Mouse (Mus musculus): ENCODE data around the gene Kcne2. TPM values are rescaled to one million over a fixed set of nuclear protein-coding genes. Genes with fewer than 3 reads are reported as not detected.

Gene Kcne2
- total RNA-seq (2014; rRNA removed), result 1.5 and 3.9 TPM in 2 replicates
- polyA plus RNA-seq (2015; fragmentation: Nextera tagmentation; extraction: Ambion mirVana), result 7.6 and 10.2 TPM in 2 replicates

DNA sequence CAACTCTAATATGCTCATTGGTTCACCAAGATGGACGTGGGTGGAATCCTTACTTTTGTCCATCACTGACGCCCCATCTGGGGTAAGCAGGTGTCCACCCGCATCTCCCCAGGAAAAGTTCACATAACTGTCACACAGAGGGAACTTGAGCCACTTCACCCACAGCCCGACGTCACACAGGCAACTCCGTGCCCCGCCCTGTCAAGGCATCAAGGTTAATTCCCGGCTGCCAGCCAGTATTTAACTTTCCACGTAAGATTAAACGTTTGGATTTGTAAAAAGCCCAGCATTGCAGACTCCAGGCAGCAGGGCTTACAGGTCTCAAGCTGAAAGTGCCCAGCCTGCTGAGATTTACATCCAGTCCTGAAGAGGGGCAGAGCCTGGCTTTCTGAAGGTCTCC lies at the start of gene Kcne2:
TSS of gene Kcne2 (plus strand) at position 289 of the 400 bp plus-strand sequence.
- ATAC-seq (no peak), DNase-seq (no peak)
- Histone ChIP-seq H3K9me3 (ENCODE audit: low read length) (no peaks in the 10 kb centered on the region), H3K4me1 (ENCODE audit: insufficient read depth) (no peaks in the 10 kb centered on the region), H3K27me3 (ENCODE audit: insufficient read depth, low read length) (no peaks in the 10 kb centered on the region), H3K9ac (no peak within 1 kb of the TSS), H3K27ac (ENCODE audit: low read depth, low read length) (no peak within 1 kb of the TSS), H3K4me3 (ENCODE audit: low read depth, low read length) (no peak within 1 kb of the TSS), H3K4me2 (ENCODE audit: low read depth) (no peak within 1 kb of the TSS), H3K36me3 (ENCODE audit: insufficient read depth) (no peaks in the 10 kb centered on the region)
- 78% methylated on average over 10 of the region's 10 CpGs for WGBS
- TF ChIP-seq CTCF (IDR thresholded peaks at IDR 0.05; ENCODE audit: low read depth), result no peak

DNA sequence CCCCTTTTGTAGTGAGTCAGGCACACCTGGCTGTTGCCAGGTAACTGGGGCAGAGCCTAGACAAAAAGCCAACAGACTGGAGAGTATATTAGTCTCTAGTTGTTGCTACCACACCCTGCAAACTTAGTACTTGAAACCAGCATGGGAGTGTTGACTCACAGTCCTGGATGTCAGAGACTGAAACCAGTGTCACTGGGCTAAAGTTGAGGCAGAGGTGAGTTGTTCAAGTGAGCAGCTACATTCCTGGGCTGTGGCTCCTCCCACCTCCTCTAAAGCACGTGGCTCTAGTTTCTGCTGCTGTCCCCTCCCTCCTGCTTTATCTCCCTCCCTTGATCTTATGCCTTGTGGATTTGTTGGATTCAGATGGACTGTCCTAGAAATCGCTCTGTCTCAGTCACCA lies 46.3 kb upstream of the Kcne2 start:
- no peak for DNase-seq
- WGBS, result 37% methylated on average over 2 of the region's 2 CpGs
- Histone ChIP-seq H3K4me1 (ENCODE audit: insufficient read depth) (no peaks in the 10 kb centered on the region), H3K4me3 (ENCODE audit: low read depth, low read length) (no peak overlapping the region), H3K4me2 (ENCODE audit: low read depth) (no peak overlapping the region), H3K27ac (ENCODE audit: low read depth, low read length) (no peak overlapping the region), H3K9me3 (ENCODE audit: low read length) (no peaks in the 10 kb centered on the region), H3K9ac (no peak overlapping the region), H3K36me3 (ENCODE audit: insufficient read depth) (no peaks in the 10 kb centered on the region), H3K27me3 (ENCODE audit: insufficient read depth, low read length) (no peaks in the 10 kb centered on the region)
- no peak for ATAC-seq
- TF ChIP-seq CTCF (IDR thresholded peaks at IDR 0.05; ENCODE audit: low read depth), result no peak

DNA sequence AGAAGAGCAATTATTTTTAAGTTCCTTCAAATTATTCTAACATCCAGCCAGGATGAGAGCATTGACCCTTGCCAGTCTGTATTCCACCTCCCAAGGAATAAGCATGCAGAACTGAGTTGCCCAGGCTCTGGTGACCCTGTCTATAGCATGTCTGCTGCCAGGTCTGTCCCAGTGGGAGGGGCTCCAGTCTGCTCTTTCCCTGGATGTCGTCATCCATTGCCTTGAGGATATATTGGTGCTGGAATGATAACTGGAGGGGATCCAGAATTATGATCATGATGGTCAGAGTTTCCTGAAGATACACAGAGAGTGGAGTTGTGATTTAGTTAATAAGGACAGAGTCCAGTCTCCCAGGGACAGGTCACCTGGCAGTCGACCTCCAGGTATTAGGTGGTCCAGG lies 45.2 kb upstream of the Kcne2 start:
- 68% methylated on average over 2 of the region's 2 CpGs for WGBS
- H3K36me3 ChIP-seq (ENCODE audit: insufficient read depth), result no peaks in the 10 kb centered on the region
- no peak overlapping the region for H3K9ac ChIP-seq
- no peak overlapping the region for H3K4me3 ChIP-seq (ENCODE audit: low read depth, low read length)
- no peaks in the 10 kb centered on the region for H3K27me3 ChIP-seq (ENCODE audit: insufficient read depth, low read length)
- ATAC-seq, result no peak
- H3K9me3 ChIP-seq (ENCODE audit: low read length), result no peaks in the 10 kb centered on the region
- no peak for DNase-seq
- H3K27ac ChIP-seq (ENCODE audit: low read depth, low read length), result no peak overlapping the region
- no peak overlapping the region for H3K4me2 ChIP-seq (ENCODE audit: low read depth)
- no peak for TF ChIP-seq CTCF (IDR thresholded peaks at IDR 0.05; ENCODE audit: low read depth)
- H3K4me1 ChIP-seq (ENCODE audit: insufficient read depth), result no peaks in the 10 kb centered on the region

DNA sequence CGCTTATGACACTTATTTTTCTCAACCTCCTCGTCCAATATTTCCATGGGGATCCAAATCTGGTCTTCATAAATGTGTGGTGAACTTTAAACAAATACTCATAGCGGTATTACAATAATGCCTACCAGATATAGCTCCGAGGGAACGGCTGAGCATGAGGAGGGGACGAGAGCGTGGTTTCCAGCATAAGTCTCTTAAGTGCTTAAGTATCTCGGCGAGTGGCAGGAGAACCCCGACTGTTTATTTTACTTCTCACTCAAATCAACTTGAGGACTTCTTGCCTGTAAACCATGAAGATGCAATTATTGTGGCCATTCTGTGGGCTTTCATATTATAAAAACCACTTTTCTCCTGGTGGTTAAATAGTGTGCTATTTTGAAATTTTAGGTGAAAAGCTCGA lies 44.5 kb upstream of the Kcne2 start:
- 85% methylated on average over 11 of the region's 11 CpGs for WGBS
- H3K4me1 ChIP-seq (ENCODE audit: insufficient read depth), result no peaks in the 10 kb centered on the region
- ATAC-seq (no peak), DNase-seq (no peak)
- H3K4me2 ChIP-seq (ENCODE audit: low read depth), result no peak overlapping the region
- no peaks in the 10 kb centered on the region for H3K36me3 ChIP-seq (ENCODE audit: insufficient read depth)
- no peak overlapping the region for H3K9ac ChIP-seq
- no peaks in the 10 kb centered on the region for H3K27me3 ChIP-seq (ENCODE audit: insufficient read depth, low read length)
- TF ChIP-seq CTCF (IDR thresholded peaks at IDR 0.05; ENCODE audit: low read depth), result no peak
- H3K27ac ChIP-seq (ENCODE audit: low read depth, low read length), result no peak overlapping the region
- H3K4me3 ChIP-seq (ENCODE audit: low read depth, low read length), result no peak overlapping the region
- no peaks in the 10 kb centered on the region for H3K9me3 ChIP-seq (ENCODE audit: low read length)

DNA sequence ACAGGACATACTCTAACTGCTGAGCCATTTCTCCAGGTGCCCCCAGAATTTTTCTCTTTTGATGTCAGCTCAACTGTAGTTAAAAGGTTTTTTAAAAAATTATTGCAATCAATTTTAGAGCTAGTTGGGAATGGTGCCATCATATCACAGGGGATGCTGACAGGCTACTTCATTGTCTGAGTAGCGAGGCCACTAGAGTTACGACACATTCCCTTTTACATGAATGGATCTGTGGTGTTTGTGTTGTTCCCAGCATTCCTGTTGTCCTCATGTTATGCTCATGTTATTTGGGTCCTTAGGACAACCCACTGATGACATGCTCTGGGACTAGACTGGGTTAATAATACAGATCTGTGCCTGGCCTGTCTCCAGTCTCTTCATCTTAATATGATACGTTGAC lies 42.5 kb upstream of the Kcne2 start:
- no peak overlapping the region for H3K4me3 ChIP-seq (ENCODE audit: low read depth, low read length)
- no peak overlapping the region for H3K27ac ChIP-seq (ENCODE audit: low read depth, low read length)
- ATAC-seq (no peak), DNase-seq (no peak)
- TF ChIP-seq CTCF (IDR thresholded peaks at IDR 0.05; ENCODE audit: low read depth), result no peak
- H3K9me3 ChIP-seq (ENCODE audit: low read length), result no peaks in the 10 kb centered on the region
- no peaks in the 10 kb centered on the region for H3K36me3 ChIP-seq (ENCODE audit: insufficient read depth)
- H3K27me3 ChIP-seq (ENCODE audit: insufficient read depth, low read length), result no peaks in the 10 kb centered on the region
- no peak overlapping the region for H3K9ac ChIP-seq
- no peak overlapping the region for H3K4me2 ChIP-seq (ENCODE audit: low read depth)
- 72% methylated on average over 3 of the region's 3 CpGs for WGBS
- no peaks in the 10 kb centered on the region for H3K4me1 ChIP-seq (ENCODE audit: insufficient read depth)

DNA sequence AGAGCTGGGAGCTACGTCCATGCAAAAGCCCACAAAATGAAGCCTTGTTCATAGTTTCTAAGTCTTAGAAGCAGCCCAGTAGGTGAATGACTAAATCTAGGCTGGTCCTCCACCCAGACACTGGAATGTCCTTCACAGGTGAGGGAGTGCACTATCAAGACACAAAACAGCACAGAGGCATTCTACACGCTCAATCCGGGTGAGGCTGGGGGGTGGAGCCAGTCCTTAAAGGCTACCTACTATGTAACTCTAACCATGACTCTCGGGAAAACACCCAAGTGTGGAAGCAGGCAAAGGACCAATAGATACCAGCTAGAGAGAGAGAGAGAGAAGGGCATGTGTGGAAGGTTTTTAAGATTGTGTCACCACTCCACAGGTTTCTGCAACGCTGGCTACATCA lies 41.7 kb upstream of the Kcne2 start:
- 87% methylated on average over 5 of the region's 5 CpGs for WGBS
- no peaks in the 10 kb centered on the region for H3K4me1 ChIP-seq (ENCODE audit: insufficient read depth)
- no peak for TF ChIP-seq CTCF (IDR thresholded peaks at IDR 0.05; ENCODE audit: low read depth)

DNA sequence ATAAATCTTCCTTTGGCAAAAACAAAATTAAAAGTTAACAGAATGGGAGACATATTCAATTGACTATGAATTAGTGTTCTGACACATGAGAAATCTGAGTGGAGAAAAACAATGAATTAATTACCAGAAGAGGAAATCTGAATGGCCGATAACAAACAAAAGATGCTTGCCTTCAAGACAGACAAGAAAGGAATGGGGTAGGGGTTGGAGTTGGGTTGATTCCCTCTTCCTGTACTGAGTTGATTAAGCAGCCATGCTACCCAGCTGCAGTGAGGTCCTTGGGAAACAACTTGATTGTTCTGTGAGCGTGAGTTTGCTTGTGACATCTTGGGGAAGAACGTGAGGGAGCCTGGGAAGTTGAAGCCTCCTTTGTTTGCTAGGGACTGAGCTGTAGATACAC lies 37.9 kb upstream of the Kcne2 start:
- no peak overlapping the region for H3K4me3 ChIP-seq (ENCODE audit: low read depth, low read length)
- DNase-seq (no peak), ATAC-seq (no peak)
- no peaks in the 10 kb centered on the region for H3K4me1 ChIP-seq (ENCODE audit: insufficient read depth)
- WGBS, result 47% methylated on average over 3 of the region's 3 CpGs
- H3K4me2 ChIP-seq (ENCODE audit: low read depth), result no peak overlapping the region
- no peaks in the 10 kb centered on the region for H3K9me3 ChIP-seq (ENCODE audit: low read length)
- no peaks in the 10 kb centered on the region for H3K27me3 ChIP-seq (ENCODE audit: insufficient read depth, low read length)
- no peak overlapping the region for H3K27ac ChIP-seq (ENCODE audit: low read depth, low read length)
- no peak overlapping the region for H3K9ac ChIP-seq
- no peak for TF ChIP-seq CTCF (IDR thresholded peaks at IDR 0.05; ENCODE audit: low read depth)
- no peaks in the 10 kb centered on the region for H3K36me3 ChIP-seq (ENCODE audit: insufficient read depth)

More for the DNA sequence above, 41.7 kb upstream of the Kcne2 start:
- ATAC-seq, result no peak
- H3K4me2 ChIP-seq (ENCODE audit: low read depth), result no peak overlapping the region
- DNase-seq, result no peak
- H3K27ac ChIP-seq (ENCODE audit: low read depth, low read length), result no peak overlapping the region
- H3K9me3 ChIP-seq (ENCODE audit: low read length), result no peaks in the 10 kb centered on the region
- H3K4me3 ChIP-seq (ENCODE audit: low read depth, low read length), result no peak overlapping the region
- no peaks in the 10 kb centered on the region for H3K36me3 ChIP-seq (ENCODE audit: insufficient read depth)
- H3K9ac ChIP-seq, result no peak overlapping the region
- H3K27me3 ChIP-seq (ENCODE audit: insufficient read depth, low read length), result no peaks in the 10 kb centered on the region

DNA sequence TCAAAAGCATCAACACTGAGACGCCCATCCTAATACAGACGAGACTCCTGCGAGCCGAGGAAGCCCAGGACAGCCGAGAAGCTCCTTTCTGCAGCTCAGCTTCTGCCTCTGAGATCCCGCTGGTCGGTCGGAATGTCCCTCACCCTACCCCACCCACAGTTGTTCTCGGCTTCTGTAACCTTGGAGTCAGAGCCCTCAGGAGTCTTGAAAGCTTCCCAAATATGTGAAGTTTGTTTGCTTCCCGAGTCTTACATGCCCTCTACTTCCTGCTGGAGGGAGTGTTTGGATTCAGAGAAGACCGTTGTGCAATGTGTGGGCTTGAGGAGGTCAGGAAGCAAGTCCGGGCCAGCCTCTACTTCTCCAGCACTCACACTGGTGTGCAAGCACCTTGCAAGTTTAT lies 24.3 kb upstream of the Kcne2 start:
- H3K4me1 ChIP-seq (ENCODE audit: insufficient read depth), result no peaks in the 10 kb centered on the region
- no peak for TF ChIP-seq CTCF (IDR thresholded peaks at IDR 0.05; ENCODE audit: low read depth)
- H3K4me2 ChIP-seq (ENCODE audit: low read depth), result no peak overlapping the region
- no peak overlapping the region for H3K4me3 ChIP-seq (ENCODE audit: low read depth, low read length)
- no peaks in the 10 kb centered on the region for H3K9me3 ChIP-seq (ENCODE audit: low read length)
- DNase-seq, result no peak
- no peak for ATAC-seq
- no peaks in the 10 kb centered on the region for H3K27me3 ChIP-seq (ENCODE audit: insufficient read depth, low read length)
- no peaks in the 10 kb centered on the region for H3K36me3 ChIP-seq (ENCODE audit: insufficient read depth)
- WGBS, result 87% methylated on average over 12 of the region's 12 CpGs
- no peak overlapping the region for H3K27ac ChIP-seq (ENCODE audit: low read depth, low read length)
- no peak overlapping the region for H3K9ac ChIP-seq
